Mouse (Mus musculus) G1E (cell line): ENCODE data around the gene Atp23. TPM values are rescaled to one million over a fixed set of nuclear protein-coding genes. Genes with fewer than 3 reads are reported as not detected.

Experiments used
- ATAC-seq: 2 replicates; pipeline ENCODE4 v1.8.0; 2016; ENCODE audit warnings: mild to moderate bottlenecking; ENCODE audit not compliant: insufficient number of reproducible peaks, poor library complexity, low FRiP score, severe bottlenecking; ENCODE audit errors: extremely low read depth
- DNase-seq: peaks from one replicate; pipeline ENCODE4 v3.0.0; 2012; ENCODE audit warnings: low spot score
- H3K27me3 ChIP-seq: 2 replicates; pipeline ENCODE4 v1.6.1; 2012; ENCODE audit warnings: mild to moderate bottlenecking, low read length, inconsistent platforms; ENCODE audit not compliant: insufficient read depth
- H3K36me3 ChIP-seq: replicated peaks from 2 replicates; pipeline ENCODE3; 2012; ENCODE audit warnings: mild to moderate bottlenecking, inconsistent platforms
- H3K4me1 ChIP-seq: 2 replicates; pipeline ENCODE4 v1.6.1; 2012; ENCODE audit warnings: low read depth, low read length, inconsistent platforms, mixed read lengths; ENCODE audit not compliant: insufficient read depth
- H3K4me3 ChIP-seq: 2 replicates; pipeline ENCODE4 v1.5.1; 2012; ENCODE audit warnings: low read depth, mild to moderate bottlenecking, inconsistent platforms, low read length, moderate library complexity, mixed read lengths
- H3K9me3 ChIP-seq: replicated peaks from 2 replicates; pipeline ENCODE4 v1.6.1; 2012; ENCODE audit warnings: inconsistent platforms
- CTCF ChIP-seq: IDR thresholded peaks from 2 replicates; pipeline ENCODE4 v1.5.1; 2012; ENCODE audit warnings: low read depth, low read length, inconsistent platforms, mixed read lengths
- GATA1 ChIP-seq: IDR thresholded peaks from 2 replicates; pipeline ENCODE4 v1.6.1; 2012; ENCODE audit warnings: borderline replicate concordance, low read length, inconsistent platforms, mixed read lengths
- GATA2 ChIP-seq: IDR thresholded peaks from 2 replicates; pipeline ENCODE4 v1.6.1; 2012; ENCODE audit warnings: low read depth, low read length, inconsistent platforms, borderline replicate concordance
- POLR2AphosphoS5 ChIP-seq: IDR thresholded peaks from 2 replicates; pipeline ENCODE4 v1.6.1; 2012; ENCODE audit warnings: low read depth, low read length, inconsistent platforms; ENCODE audit not compliant: insufficient replicate concordance
- TAL1 ChIP-seq: conservative IDR thresholded peaks from 2 replicates; pipeline ENCODE4 v1.6.1; 2012; ENCODE audit warnings: low read depth, low read length, inconsistent platforms, mixed read lengths
- polyA plus RNA-seq: library from polyadenylated mRNA; stranded (reverse); fragments of >175 nt; gene quantifications from 2 replicates; pipeline ENCODE4 v1.2.3, GENCODE M21; 2012
- total RNA-seq, 2 experiments: library from RNA; stranded (forward) in 1 of 2; stranded (reverse) in 1 of 2; fragments of 200-1000 nt in 1 of 2; fragments of >200 nt in 1 of 2; fragmentation: Nextera tagmentation in 1 of 2; gene quantifications; 2 replicates each; pipeline ENCODE4 v1.2.3; 2014 to 2017

Atp23 gene
- total and polyA plus RNA-seq, 3 experiments: 6.8 to 15.1 (median 9.9) TPM

DNA sequence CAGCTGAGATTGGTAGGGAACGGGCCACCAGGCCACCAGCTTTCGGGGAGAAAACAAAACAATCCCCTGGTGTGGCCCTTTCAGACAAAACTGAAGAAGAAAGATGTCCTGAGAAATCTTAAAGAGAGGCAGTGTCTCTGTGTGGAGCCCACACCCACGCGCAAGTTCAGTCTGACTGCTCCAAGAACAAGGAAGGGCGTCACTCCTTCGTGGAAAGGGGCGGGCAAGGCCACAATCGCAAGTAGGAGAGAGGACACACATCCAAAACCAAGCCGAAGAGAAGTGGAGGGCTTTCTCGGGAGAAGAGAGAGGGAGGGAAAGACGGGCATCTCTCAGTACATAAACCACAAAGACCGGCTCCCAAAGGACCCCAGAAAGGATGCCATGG lies 27.7 kb upstream of the Atp23 start:
- H3K4me3 ChIP-seq: no peak overlapping the region
- ATAC-seq (no peak), DNase-seq (no peak)
- H3K36me3 ChIP-seq: no peaks in the 10 kb centered on the region
- H3K4me1 ChIP-seq: no peaks in the 10 kb centered on the region
- H3K27me3 ChIP-seq: peaks cover 34% of the 10 kb centered on the region
- TF ChIP-seq POLR2AphosphoS5: no peak
- no peak for TF ChIP-seq CTCF
- no peak for TF ChIP-seq GATA2
- TF ChIP-seq GATA1: no peak
- H3K9me3 ChIP-seq: no peaks in the 10 kb centered on the region

DNA sequence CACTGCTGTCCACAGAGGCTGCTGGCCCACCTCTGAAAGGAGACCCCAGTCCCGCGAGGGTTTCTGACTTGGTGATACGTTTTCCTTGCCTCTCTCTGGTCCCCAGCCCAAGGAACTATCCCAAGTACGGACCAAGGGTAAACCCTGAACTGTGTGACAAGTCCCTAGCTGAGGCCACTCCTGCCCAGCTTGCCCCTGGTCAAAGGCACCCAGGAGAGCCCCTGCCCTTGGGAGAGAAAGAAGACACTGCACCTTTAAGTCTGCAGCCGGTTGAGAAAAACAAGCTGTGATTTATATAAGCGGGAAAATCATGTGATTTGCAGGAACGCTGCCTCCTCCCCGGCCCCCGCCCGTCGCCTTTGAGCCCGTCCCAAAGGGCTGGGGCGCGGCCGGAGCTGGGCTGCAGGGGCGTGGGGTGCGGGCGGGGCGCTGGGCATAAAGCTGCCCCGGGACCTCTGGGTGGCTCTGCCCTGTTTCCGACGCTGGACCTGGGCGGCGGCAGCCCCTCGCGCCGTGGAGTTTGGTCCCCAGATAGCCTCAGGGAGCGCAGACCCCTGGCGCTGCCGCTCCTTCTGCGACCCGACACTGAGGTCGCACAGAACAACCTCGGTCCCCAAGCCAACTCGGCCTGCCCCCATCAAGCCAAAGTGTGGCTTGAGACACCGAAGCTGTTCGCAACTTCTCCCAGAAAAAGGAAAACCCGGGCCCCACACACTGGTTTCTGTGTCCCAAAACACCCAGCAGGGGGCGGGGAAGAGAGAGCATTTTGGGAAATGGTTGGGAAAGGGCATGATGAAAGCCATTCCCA lies 27.1 kb upstream of the Atp23 start:
- Histone ChIP-seq H3K36me3 (no peaks in the 10 kb centered on the region), H3K9me3 (no peaks in the 10 kb centered on the region), H3K4me3 (no peak overlapping the region), H3K4me1 (no peaks in the 10 kb centered on the region), H3K27me3 (peaks cover 34% of the 10 kb centered on the region)
- DNase-seq: no peak
- ATAC-seq: no peak
- TF ChIP-seq GATA1 (no peak), CTCF (no peak), GATA2 (no peak)

- ATAC-seq (no peak), DNase-seq (no peak)
- H3K36me3 ChIP-seq: no peaks in the 10 kb centered on the region
- H3K4me1 ChIP-seq: no peaks in the 10 kb centered on the region
- H3K4me3 ChIP-seq: no peak overlapping the region
- H3K9me3 ChIP-seq: no peaks in the 10 kb centered on the region
- peaks cover 34% of the 10 kb centered on the region for H3K27me3 ChIP-seq
- TF ChIP-seq GATA1 (no peak), CTCF (no peak), TAL1 (no peak), POLR2AphosphoS5 (no peak)
Measured at GRCm38 (mm10) chr10:126927101-126927961, 26.2 kb upstream of the Atp23 start.

- DNase-seq (no peak), ATAC-seq (no peak)
- no peak for TF ChIP-seq POLR2AphosphoS5
- Histone ChIP-seq H3K36me3 (no peaks in the 10 kb centered on the region), H3K4me1 (no peaks in the 10 kb centered on the region), H3K27me3 (peaks cover 26% of the 10 kb centered on the region), H3K4me3 (no peak overlapping the region), H3K9me3 (no peaks in the 10 kb centered on the region; the same call in 1 of the 2 replicates)
Measured at GRCm38 (mm10) chr10:126925391-126925790, 24.2 kb upstream of the Atp23 start.

DNA sequence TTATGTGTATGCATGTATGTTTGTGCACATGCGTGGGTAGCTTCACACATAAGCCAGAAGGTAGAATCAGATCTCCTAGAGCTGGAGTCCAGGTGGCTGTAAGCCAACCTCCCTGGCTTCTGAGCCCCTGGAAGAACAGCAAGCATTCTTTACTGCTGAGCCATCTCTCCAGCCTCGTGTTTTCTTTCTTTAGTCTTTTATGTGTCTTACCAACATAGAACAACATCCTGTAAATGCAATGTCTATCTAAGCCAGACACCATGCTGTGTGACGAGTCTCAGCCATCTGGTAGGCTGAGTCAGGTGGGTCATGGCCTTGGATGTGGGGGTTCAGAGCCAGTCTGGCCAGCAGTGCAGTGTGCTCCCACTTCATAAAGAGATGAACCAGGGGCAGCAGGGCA lies 22.9 kb upstream of the Atp23 start:
- DNase-seq (no peak), ATAC-seq (no peak)
- Histone ChIP-seq H3K27me3 (peaks cover 26% of the 10 kb centered on the region), H3K36me3 (no peaks in the 10 kb centered on the region), H3K4me3 (no peak overlapping the region), H3K9me3 (peaks cover 8% of the 10 kb centered on the region), H3K4me1 (no peaks in the 10 kb centered on the region; the same call in 1 of the 2 replicates)
- TF ChIP-seq TAL1 (no peak), CTCF (no peak), GATA2 (no peak), GATA1 (no peak), POLR2AphosphoS5 (no peak)

- no peak overlapping the region for H3K4me3 ChIP-seq
- H3K4me1 ChIP-seq: peaks cover 2% of the 10 kb centered on the region; the same call in 1 of the 2 replicates
- peaks cover 8% of the 10 kb centered on the region for H3K27me3 ChIP-seq
- DNase-seq (no peak), ATAC-seq (no peak)
- peaks cover 10% of the 10 kb centered on the region for H3K9me3 ChIP-seq
- no peaks in the 10 kb centered on the region for H3K36me3 ChIP-seq
- TF ChIP-seq TAL1 (no peak), GATA1 (no peak), POLR2AphosphoS5 (no peak), GATA2 (no peak), CTCF (no peak)
Measured at GRCm38 (mm10) chr10:126920220-126920619, 19.1 kb upstream of the Atp23 start.
